Mouse (Mus musculus) embryonic facial prominence, embryonic 15.5 days (tissue): ENCODE data around the gene Gad2. TPM values are rescaled to one million over a fixed set of nuclear protein-coding genes. Genes with fewer than 3 reads are reported as not detected.
"Not testable (repeated sequence)": the region's sequence is repeated elsewhere in the genome, so short reads cannot be mapped to it uniquely, and the experiment has no call there.

Experiments used
- ATAC-seq: fragments of 200-750 bp; cut with Nextera tagmentation; 2 replicates; pipeline ENCODE4 v1.8.0; 2017; ENCODE audit warnings: low read depth, moderate TSS enrichment; ENCODE audit not compliant: insufficient number of reproducible peaks, low FRiP score, low TSS enrichment
- H3K27ac ChIP-seq: fragments of 300-500 bp; sonication (generic); replicated peaks from 2 replicates; pipeline ENCODE4 v1.5.1; 2015; ENCODE audit warnings: mild to moderate bottlenecking, inconsistent platforms
- H3K27me3 ChIP-seq: fragments of 300-500 bp; sonication (generic); 2 replicates; pipeline ENCODE4 v1.6.1; 2015; ENCODE audit warnings: inconsistent platforms
- H3K36me3 ChIP-seq: fragments of 300-500 bp; sonication (generic); 2 replicates; pipeline ENCODE4 v1.6.1; 2015; ENCODE audit warnings: mild to moderate bottlenecking, inconsistent platforms
- H3K4me1 ChIP-seq: fragments of 300-500 bp; sonication (generic); 2 replicates; pipeline ENCODE4 v1.6.1; 2015; ENCODE audit warnings: inconsistent platforms
- H3K4me2 ChIP-seq: fragments of 300-500 bp; sonication (generic); replicated peaks from 2 replicates; pipeline ENCODE4 v1.6.1; 2015; ENCODE audit warnings: mild to moderate bottlenecking, inconsistent platforms
- H3K4me3 ChIP-seq: fragments of 300-500 bp; sonication (generic); replicated peaks from 2 replicates; pipeline ENCODE4 v1.5.1; 2015; ENCODE audit warnings: mild to moderate bottlenecking, inconsistent platforms
- H3K9ac ChIP-seq: fragments of 300-500 bp; sonication (generic); 2 replicates; pipeline ENCODE4 v1.6.1; 2015; ENCODE audit warnings: inconsistent platforms
- H3K9me3 ChIP-seq: fragments of 300-500 bp; sonication (generic); replicated peaks from 2 replicates; pipeline ENCODE4 v1.6.1; 2016; ENCODE audit warnings: inconsistent platforms
- WGBS: fragments of 180-500 bp; shearing (Covaris S2); methylation state at CpG from one replicate; pipeline ENCODE4 v1.1.7; 2015; 5-methylcytosine and 5-hydroxymethylcytosine counted together
- polyA plus RNA-seq: library from polyadenylated mRNA; unstranded; fragments of >200 nt; fragmentation: Nextera tagmentation; extraction: Ambion mirVana; gene quantifications from 2 replicates; pipeline ENCODE4 v1.2.1, GENCODE M21; 2015

Gad2 gene
- polyA plus RNA-seq, result 0.35 and 0.53 TPM in 2 replicates

DNA sequence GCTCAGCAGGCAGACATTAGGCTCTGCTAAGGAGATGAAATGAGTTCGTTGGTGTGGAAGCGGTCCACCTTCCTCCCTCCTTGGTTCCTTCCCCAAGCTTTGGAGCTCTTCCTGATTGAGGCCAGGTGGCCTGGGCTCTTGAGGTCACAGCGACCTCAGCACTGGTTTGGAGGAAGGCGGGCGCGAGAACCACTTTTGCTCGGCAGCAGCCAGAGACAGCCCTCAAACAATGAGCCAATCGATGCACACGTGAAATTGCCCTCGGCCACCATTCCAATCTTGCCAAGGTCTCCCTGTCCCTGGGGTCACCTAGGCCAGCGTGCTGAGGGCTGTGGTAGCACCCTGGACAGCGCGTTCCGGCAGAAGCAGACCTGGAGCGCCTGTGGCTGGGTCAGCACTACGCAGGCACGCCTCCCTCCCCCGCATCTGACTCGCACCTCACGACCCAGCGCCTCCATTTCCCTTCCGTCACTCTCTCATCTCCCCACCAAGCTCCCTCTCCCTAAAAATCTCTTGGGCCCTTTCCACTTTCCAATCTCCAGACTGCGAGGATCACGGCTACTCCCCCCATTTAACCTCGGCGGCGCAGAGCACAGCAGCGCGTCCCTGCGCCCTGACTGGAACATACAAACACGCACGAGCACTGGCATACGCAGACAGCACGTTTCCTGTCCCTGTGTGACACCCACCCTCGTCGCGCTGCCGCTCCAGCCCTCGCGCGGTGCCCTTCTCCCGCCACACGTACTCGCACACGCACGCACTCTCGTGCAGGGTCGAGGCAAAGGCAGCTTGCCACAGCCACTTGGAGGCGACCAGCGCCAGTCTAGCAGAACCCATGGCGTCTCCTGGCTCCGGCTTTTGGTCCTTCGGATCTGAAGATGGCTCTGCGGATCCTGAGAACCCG, at the start of gene Gad2:
Gad2 (plus strand) TSS at position 378 of the 904 bp plus-strand sequence.
- Histone ChIP-seq H3K9ac (no peak within 1 kb of the TSS), H3K27me3 (peaks cover 92% of the 10 kb centered on the region), H3K4me2 (peak within 1 kb of the TSS; percentile 55), H3K4me3 (peak within 1 kb of the TSS; percentile 33), H3K36me3 (no peaks in the 10 kb centered on the region), H3K4me1 (peaks cover 23% of the 10 kb centered on the region), H3K9me3 (no peaks in the 10 kb centered on the region), H3K27ac (no peak within 1 kb of the TSS)
- under 1% methylated on average over 55 of the region's 55 CpGs for WGBS
- ATAC-seq, result peak; percentile 67

DNA sequence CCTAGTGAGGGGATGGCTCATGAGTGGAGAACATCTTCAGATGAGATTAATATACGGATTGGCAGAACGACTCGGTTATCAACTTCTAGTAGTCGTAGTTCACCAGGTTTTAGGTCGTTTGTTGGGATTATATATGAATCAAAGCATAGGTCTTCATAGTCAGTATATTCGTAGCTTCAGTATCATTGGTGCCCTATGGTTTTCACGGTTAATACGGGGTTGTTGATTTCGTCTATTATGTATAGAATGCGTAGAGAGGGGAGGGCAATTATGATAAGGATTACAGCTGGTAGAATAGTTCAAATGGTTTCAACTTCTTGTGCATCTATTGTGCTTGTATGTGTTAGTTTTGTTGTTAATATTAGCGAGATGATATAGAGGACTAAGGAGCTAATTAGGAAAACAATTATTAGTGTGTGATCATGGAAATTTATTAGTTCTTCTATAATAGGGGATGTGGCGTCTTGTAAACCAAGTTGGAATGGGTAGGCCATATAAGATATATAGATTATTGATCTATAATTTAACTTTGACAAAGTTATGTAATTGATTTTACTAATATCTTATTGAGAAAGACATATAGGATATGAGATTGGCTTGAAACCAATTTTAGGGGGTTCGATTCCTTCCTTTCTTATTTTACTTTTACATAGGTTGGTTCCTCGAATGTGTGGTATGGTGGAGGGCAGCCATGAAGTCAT, 34.4 kb upstream of the Gad2 start:
- WGBS, result 81% methylated on average over 14 of the region's 14 CpGs
- H3K4me1 ChIP-seq, H3K4me2 ChIP-seq, H3K9ac ChIP-seq, H3K36me3 ChIP-seq, H3K4me3 ChIP-seq, H3K27ac ChIP-seq, H3K9me3 ChIP-seq, H3K27me3 ChIP-seq: not testable (repeated sequence)
- ATAC-seq, result peak; percentile 85

DNA sequence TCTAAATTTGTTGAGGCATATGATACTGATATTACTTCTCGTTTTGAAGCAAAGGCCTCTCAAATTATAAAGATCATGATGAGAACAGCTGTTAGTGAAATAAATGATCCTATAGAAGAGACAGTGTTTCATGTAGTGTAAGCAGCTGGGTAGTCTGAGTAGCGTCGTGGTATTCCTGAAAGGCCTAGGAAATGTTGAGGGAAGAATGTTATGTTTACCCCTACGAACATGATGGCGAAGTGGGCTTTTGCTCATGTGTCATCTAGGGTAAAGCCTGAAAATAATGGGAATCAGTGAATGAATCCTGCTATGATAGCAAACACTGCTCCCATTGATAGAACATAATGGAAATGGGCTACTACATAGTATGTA, 33.8 kb upstream of the Gad2 start:
- not testable (repeated sequence) for H3K27ac ChIP-seq, H3K36me3 ChIP-seq, H3K27me3 ChIP-seq, H3K4me1 ChIP-seq, H3K4me3 ChIP-seq, H3K9ac ChIP-seq, H3K9me3 ChIP-seq, H3K4me2 ChIP-seq
- 85% methylated on average over 5 of the region's 5 CpGs for WGBS
- peak; percentile 52 for ATAC-seq

DNA sequence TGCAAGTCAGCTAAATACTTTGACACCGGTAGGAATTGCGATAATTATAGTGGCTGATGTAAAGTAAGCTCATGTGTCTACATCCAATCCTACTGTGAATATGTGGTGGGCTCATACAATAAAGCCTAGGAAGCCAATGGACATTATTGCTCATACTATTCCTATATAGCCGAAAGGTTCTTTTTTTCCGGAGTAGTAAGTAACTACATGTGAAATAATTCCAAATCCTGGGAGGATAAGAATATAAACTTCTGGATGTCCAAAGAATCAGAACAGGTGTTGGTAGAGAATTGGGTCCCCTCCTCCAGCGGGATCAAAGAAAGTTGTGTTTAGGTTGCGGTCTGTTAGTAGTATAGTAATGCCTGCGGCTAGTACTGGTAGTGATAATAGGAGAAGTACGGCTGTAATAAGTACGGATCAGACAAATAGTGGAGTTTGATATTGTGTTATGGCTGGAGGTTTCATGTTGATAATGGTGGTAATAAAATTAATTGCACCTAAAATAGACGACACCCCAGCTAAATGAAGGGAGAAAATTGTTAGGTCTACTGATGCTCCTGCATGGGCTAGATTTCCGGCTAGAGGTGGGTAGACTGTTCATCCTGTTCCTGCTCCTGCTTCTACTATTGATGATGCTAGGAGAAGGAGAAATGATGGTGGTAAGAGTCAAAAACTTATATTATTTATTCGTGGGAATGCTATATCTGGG, 33.2 kb upstream of the Gad2 start:
- not testable (repeated sequence) for H3K4me3 ChIP-seq, H3K4me1 ChIP-seq, H3K9me3 ChIP-seq, H3K36me3 ChIP-seq, H3K4me2 ChIP-seq, H3K27ac ChIP-seq, H3K27me3 ChIP-seq, H3K9ac ChIP-seq
- WGBS, result 73% methylated on average over 12 of the region's 12 CpGs
- peak; percentile 94 for ATAC-seq

DNA sequence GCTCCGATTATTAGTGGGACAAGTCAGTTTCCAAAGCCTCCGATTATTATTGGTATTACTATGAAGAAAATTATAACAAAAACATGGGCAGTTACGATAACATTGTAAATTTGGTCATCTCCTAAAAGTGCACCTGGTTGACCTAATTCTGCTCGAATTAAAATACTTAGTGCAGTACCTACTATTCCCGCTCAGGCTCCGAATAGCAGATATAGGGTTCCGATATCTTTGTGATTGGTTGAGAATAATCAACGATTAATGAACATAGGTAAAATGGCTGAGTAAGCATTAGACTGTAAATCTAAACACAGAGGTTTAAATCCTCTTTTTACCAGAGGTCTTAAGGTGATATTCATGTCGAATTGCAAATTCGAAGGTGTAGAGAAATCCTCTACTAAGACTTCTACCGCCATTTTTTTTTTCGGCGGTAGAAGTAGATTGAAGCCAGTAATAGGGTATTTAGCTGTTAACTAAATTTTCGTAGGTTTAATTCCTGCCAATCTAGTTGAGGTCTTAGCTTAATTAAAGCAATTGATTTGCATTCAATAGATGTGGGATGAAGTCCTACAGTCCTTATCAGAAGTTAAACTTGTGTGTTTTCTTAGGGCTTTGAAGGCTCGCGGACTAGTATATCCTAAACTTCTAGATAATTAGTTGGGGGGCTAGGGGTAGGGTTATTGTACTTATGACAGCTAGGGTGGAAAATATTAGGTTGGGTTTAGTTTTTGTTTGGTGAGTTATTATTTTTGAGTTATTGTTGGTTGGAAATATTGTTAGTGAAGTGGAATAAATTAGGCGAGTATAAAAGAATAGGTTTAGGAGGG, 32.4 kb upstream of the Gad2 start:
- H3K4me1 ChIP-seq, H3K4me2 ChIP-seq, H3K27me3 ChIP-seq, H3K36me3 ChIP-seq, H3K9me3 ChIP-seq, H3K9ac ChIP-seq, H3K27ac ChIP-seq, H3K4me3 ChIP-seq: not testable (repeated sequence)
- 84% methylated on average over 16 of the region's 17 CpGs for WGBS
- peak; percentile 90 for ATAC-seq

DNA sequence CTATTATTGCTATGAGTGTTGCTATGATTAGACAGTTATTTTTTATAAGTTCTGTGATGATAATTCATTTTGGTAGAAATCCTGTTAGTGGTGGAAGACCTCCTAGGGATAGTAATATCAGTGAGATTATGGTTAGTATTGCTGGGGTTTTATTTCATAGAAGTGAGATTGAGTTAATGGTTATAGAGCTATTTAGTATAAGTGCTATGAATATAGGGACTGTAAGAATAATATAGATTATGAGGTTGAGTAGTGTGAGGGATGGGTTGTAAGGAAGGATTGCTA, 31.9 kb upstream of the Gad2 start:
- Histone ChIP-seq H3K27ac (no peak overlapping the region), H3K4me3 (no peak overlapping the region), H3K36me3 (no peaks in the 10 kb centered on the region), H3K4me2 (no peak overlapping the region), H3K9ac (no peak overlapping the region), H3K9me3 (no peaks in the 10 kb centered on the region), H3K4me1 (no peaks in the 10 kb centered on the region), H3K27me3 (no peaks in the 10 kb centered on the region)
- no peak for ATAC-seq

DNA sequence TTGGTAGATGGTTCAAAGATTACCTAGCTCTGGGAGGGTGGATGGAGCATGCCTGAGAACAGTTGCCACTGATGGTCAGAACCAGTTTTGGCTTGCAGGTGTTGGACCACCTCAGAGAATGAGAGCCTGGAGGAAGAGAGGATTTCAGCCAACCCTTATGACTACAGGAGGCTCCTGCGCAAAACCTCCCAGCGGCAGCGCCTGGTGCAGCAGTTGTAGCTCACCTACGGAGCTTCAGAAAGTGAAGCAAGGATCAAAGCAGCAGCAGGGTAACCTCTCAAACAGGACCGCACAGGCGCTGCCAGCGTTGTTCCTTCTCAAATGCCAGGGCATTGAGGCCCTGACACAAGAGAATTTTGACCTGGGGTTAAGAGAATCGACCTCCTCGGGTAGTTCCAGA, 4.1 kb upstream of the Gad2 start:
- 2% methylated on average over 9 of the region's 9 CpGs for WGBS
- Histone ChIP-seq H3K27ac (no peak overlapping the region), H3K9ac (no peak overlapping the region), H3K36me3 (no peaks in the 10 kb centered on the region), H3K9me3 (no peaks in the 10 kb centered on the region), H3K4me3 (no peak overlapping the region), H3K27me3 (peaks cover 59% of the 10 kb centered on the region), H3K4me1 (peaks cover 14% of the 10 kb centered on the region), H3K4me2 (no peak overlapping the region)
- ATAC-seq, result no peak

DNA sequence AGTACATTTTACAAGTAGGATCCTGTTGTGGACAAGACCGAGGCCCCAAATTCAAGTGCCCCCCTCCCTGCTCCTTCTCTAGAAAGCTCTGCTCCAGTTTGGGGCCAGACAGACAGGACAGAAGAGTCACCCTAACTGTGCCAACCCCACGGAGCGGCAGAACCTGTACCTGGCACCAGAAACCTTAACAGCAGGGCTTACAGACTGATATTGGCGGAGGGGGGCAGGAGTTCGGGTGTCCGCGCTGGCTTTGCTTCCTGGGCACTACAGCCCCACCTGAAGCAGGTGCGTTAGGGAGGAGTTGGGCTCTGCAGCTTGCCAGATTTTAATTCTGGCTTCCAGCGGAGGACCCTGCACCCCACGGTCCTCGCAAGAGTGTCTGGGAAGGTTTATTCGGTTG, 2.6 kb upstream of the Gad2 start:
- Histone ChIP-seq H3K9me3 (no peaks in the 10 kb centered on the region), H3K36me3 (no peaks in the 10 kb centered on the region), H3K4me3 (no peak overlapping the region; the same call in 1 of the 2 replicates), H3K4me2 (no peak overlapping the region), H3K27me3 (peaks cover 74% of the 10 kb centered on the region), H3K4me1 (peaks cover 23% of the 10 kb centered on the region), H3K9ac (no peak overlapping the region), H3K27ac (no peak overlapping the region)
- ATAC-seq, result no peak
- WGBS, result 3% methylated on average over 12 of the region's 12 CpGs

DNA sequence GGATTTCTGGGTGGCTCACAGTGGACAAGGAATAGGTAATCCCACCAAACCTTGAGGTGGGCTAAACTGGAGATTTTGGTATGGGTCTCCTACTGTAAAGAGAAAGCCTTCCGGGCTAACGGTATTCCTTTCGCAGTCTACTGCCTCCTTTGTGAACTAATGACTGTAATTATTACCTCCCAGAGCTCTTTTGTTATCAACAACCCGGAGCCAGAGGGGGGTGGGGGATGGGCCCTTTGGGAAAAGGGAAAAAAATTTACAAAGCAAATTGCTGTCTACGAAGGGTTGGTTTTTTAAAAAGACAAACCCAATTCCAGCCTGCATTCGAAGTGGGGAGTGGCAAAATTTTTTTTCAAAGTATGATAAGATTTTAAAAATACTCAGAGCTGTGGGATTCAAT, 2.0 kb upstream of the Gad2 start:
- H3K4me2 ChIP-seq, result no peak overlapping the region
- H3K36me3 ChIP-seq, result no peaks in the 10 kb centered on the region
- H3K4me3 ChIP-seq, result no peak overlapping the region
- WGBS, result 1% methylated on average over 6 of the region's 6 CpGs
- H3K27ac ChIP-seq, result no peak overlapping the region
- H3K9me3 ChIP-seq, result no peaks in the 10 kb centered on the region
- no peak; the same call in 1 of the 2 replicates for ATAC-seq
- peaks cover 23% of the 10 kb centered on the region for H3K4me1 ChIP-seq
- peaks cover 80% of the 10 kb centered on the region for H3K27me3 ChIP-seq
- no peak overlapping the region for H3K9ac ChIP-seq

DNA sequence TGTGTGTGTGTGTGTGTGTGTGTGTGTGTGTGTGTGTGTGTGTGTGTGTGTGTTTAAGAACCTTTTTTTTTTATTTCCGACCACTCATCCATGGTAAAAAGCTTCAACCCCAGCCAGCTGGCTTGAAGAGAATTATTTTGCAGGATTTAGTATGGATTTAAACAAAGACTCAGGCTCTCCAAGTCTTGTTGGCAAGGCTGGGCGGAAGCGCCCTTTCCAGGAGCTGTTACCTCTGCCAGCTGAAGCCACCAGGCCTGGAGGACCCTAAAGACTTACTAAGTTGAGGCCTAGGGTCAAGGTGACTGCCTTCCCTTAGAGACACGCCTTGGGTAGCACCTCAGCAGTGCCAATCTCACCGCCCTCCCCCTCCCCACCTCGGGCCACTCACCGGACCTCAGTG, 1.5 kb upstream of the Gad2 start:
- no peak overlapping the region for H3K9ac ChIP-seq
- H3K4me2 ChIP-seq, result no peak overlapping the region
- H3K27ac ChIP-seq, result no peak overlapping the region
- no peaks in the 10 kb centered on the region for H3K36me3 ChIP-seq
- WGBS, result 2% methylated on average over 7 of the region's 7 CpGs
- H3K9me3 ChIP-seq, result no peaks in the 10 kb centered on the region
- ATAC-seq, result no peak
- H3K4me1 ChIP-seq, result peaks cover 23% of the 10 kb centered on the region
- peaks cover 85% of the 10 kb centered on the region for H3K27me3 ChIP-seq
- H3K4me3 ChIP-seq, result no peak overlapping the region
